Mouse (Mus musculus) heart, postnatal 0 days (tissue): Measurements from ENCODE around the gene Hist1h3c. TPM values are rescaled to one million over a fixed set of nuclear protein-coding genes. Genes with fewer than 3 reads are reported as not detected.
A peak's percentile ranks its signal among the peaks of the same experiment; 100 is the strongest.

Experiments
- ATAC-seq: fragments of 200-750 bp; cut with Nextera tagmentation; 2 replicates; pipeline ENCODE4 v1.8.0; 2017; ENCODE audit warnings: low read depth, moderate number of reproducible peaks, moderate library complexity; ENCODE audit not compliant: insufficient read depth
- DNase-seq: peaks from one replicate; pipeline ENCODE4 v3.0.0-alpha.2; 2016; ENCODE audit warnings: low spot score
- H3K27ac ChIP-seq: fragments of 300-500 bp; sonication (generic); 2 replicates; pipeline ENCODE4 v1.5.1; 2014; ENCODE audit warnings: low read depth, mild to moderate bottlenecking
- H3K27me3 ChIP-seq: fragments of 300-500 bp; sonication (generic); 2 replicates; pipeline ENCODE4 v1.6.1; 2014; ENCODE audit warnings: low read length, mixed read lengths; ENCODE audit not compliant: control insufficient read depth, insufficient read depth
- H3K36me3 ChIP-seq: fragments of 300-500 bp; sonication (generic); replicated peaks from 2 replicates; pipeline ENCODE4 v1.6.1; 2014; ENCODE audit warnings: low read length, mixed read lengths; ENCODE audit not compliant: control insufficient read depth, insufficient read depth
- H3K4me1 ChIP-seq: fragments of 300-500 bp; sonication (generic); 2 replicates; pipeline ENCODE4 v1.6.1; 2014; ENCODE audit warnings: antibody characterized with exemption; ENCODE audit not compliant: control insufficient read depth, insufficient read depth
- H3K4me2 ChIP-seq: fragments of 300-500 bp; sonication (generic); 2 replicates; pipeline ENCODE4 v1.6.1; 2014; ENCODE audit warnings: low read depth, mild to moderate bottlenecking, low read length, moderate library complexity
- H3K4me3 ChIP-seq: fragments of 300-500 bp; sonication (generic); 2 replicates; pipeline ENCODE4 v1.5.1; 2014; ENCODE audit warnings: low read depth, low read length
- H3K9ac ChIP-seq: fragments of 300-500 bp; sonication (generic); replicated peaks from 2 replicates; pipeline ENCODE4 v1.6.1; 2014; ENCODE audit warnings: low read depth, low read length, mixed read lengths
- H3K9me3 ChIP-seq: fragments of 300-500 bp; sonication (generic); replicated peaks from 2 replicates; pipeline ENCODE4 v1.6.1; 2016; ENCODE audit warnings: low read length; ENCODE audit not compliant: control insufficient read depth
- CTCF ChIP-seq: IDR thresholded peaks from 2 replicates; pipeline ENCODE4 v1.5.1; 2016; ENCODE audit warnings: antibody characterized with exemption, control low read depth, low read depth
- EP300 ChIP-seq: IDR thresholded peaks from 2 replicates; pipeline ENCODE4 v1.6.1; 2016; ENCODE audit warnings: antibody characterized with exemption, low read depth
- WGBS: fragments of 180-500 bp; shearing (Covaris S2); extraction: QIAGEN DNeasy Blood & Tissue Kit; methylation state at CpG from one replicate; pipeline ENCODE4 v1.1.7; 2014; 5-methylcytosine and 5-hydroxymethylcytosine counted together
- polyA plus RNA-seq: library from polyadenylated mRNA; unstranded; fragments of >200 nt; fragmentation: Nextera tagmentation; extraction: Ambion mirVana; gene quantifications from 2 replicates; pipeline ENCODE4 v1.2.1, GENCODE M21; 2015
- total RNA-seq: library from RNA; depleted of rRNA; stranded (reverse); fragments of >200 nt; gene quantifications from 2 replicates; pipeline ENCODE4 v1.2.3, GENCODE M21; 2014; ENCODE audit warnings: low replicate concordance

Hist1h3c gene
- total and polyA plus RNA-seq, 2 experiments from 2014 or later, result 1.3 to 1,907 TPM

GRCm38 (mm10) chr13:23744421-23745380 lies 701 bp downstream of the Hist1h3c start:
- Histone ChIP-seq H3K9ac (peak overlapping the region; percentile 46; the same call in 1 of the 2 replicates), H3K27ac (peak overlapping the region; percentile 59), H3K4me2 (peak overlapping the region; percentile 60), H3K27me3 (no peaks in the 10 kb centered on the region), H3K9me3 (no peaks in the 10 kb centered on the region), H3K4me1 (peaks cover 19% of the 10 kb centered on the region), H3K36me3 (no peaks in the 10 kb centered on the region), H3K4me3 (peak overlapping the region; percentile 38)
- TF ChIP-seq EP300 (no peak), CTCF (no peak)
- no peak for ATAC-seq
- WGBS, result 3% methylated on average over 18 of the region's 36 CpGs
- DNase-seq, result no peak

GRCm38 (mm10) chr13:23743963-23744362 lies 1.4 kb downstream of the Hist1h3c start:
- no peak for DNase-seq
- ATAC-seq, result no peak
- 50% methylated on average over 4 of the region's 4 CpGs for WGBS
- TF ChIP-seq CTCF, result no peak
- no peak for TF ChIP-seq EP300
- Histone ChIP-seq H3K4me2 (peak overlapping the region; percentile 60; the same call in 1 of the 2 replicates), H3K27me3 (no peaks in the 10 kb centered on the region), H3K4me1 (peaks cover 19% of the 10 kb centered on the region), H3K27ac (no peak overlapping the region), H3K4me3 (peak overlapping the region; percentile 38; the same call in 1 of the 2 replicates), H3K36me3 (no peaks in the 10 kb centered on the region), H3K9ac (peak overlapping the region; percentile 46; the same call in 1 of the 2 replicates), H3K9me3 (no peaks in the 10 kb centered on the region)

GRCm38 (mm10) chr13:23743215-23743614 lies 2.2 kb downstream of the Hist1h3c start:
- 81% methylated on average over 5 of the region's 5 CpGs for WGBS
- H3K9ac ChIP-seq, result no peak overlapping the region
- no peak overlapping the region for H3K27ac ChIP-seq
- H3K36me3 ChIP-seq, result no peaks in the 10 kb centered on the region
- no peaks in the 10 kb centered on the region for H3K27me3 ChIP-seq
- H3K4me3 ChIP-seq, result no peak overlapping the region
- H3K4me1 ChIP-seq, result peaks cover 19% of the 10 kb centered on the region
- ATAC-seq (no peak), DNase-seq (no peak)
- H3K9me3 ChIP-seq, result no peaks in the 10 kb centered on the region
- TF ChIP-seq CTCF (no peak), EP300 (no peak)
- H3K4me2 ChIP-seq, result no peak overlapping the region

DNA sequence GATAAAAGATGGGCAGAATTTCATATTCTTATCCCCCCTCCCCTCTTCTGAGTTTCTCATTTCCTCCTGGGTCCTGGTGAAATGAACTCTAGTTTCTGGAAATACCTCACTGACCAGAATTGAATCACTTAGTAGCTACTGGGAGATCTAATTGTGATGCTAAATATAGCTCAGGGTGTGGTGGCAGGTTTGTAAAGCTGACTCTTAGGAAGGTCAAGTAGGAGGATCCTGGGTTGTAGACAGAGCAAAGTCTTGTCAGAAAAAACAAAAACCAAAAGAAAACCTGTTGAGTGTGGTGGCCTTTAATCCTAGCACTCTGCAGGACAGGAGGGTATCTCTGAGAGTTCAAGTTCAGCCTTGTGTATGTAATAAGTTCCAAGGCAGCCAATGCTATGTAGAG lies 3.4 kb downstream of the Hist1h3c start:
- H3K27ac ChIP-seq, result no peak overlapping the region
- no peak overlapping the region for H3K4me2 ChIP-seq
- no peak overlapping the region for H3K9ac ChIP-seq
- no peak for DNase-seq
- no peak overlapping the region for H3K4me3 ChIP-seq
- no peak for ATAC-seq
- no peaks in the 10 kb centered on the region for H3K27me3 ChIP-seq
- peaks cover 13% of the 10 kb centered on the region for H3K4me1 ChIP-seq
- H3K36me3 ChIP-seq, result no peaks in the 10 kb centered on the region
- H3K9me3 ChIP-seq, result no peaks in the 10 kb centered on the region
- TF ChIP-seq CTCF (no peak), EP300 (no peak)

DNA sequence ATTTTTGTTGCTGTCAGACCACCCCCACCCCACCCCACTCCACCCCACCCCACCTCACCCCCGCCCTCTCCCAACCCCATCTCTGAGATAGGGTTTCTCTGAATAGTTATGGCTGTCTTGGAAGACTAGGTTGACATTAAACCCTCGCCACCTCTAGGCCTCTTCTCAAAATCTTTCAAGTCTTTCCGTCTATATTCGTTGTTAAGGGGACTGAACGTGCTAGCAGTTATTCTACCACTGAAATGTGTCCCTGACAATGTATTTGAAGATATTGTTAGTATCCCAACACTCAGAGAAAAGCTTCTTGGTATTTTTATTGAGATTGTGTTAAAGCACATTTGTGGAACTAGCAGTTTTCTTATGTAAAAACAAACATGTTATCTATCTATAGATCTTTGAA lies 4.5 kb downstream of the Hist1h3c start:
- 67% methylated on average over 5 of the region's 5 CpGs for WGBS
- peaks cover 12% of the 10 kb centered on the region for H3K4me1 ChIP-seq
- H3K9ac ChIP-seq, result no peak overlapping the region
- H3K36me3 ChIP-seq, result no peaks in the 10 kb centered on the region
- no peaks in the 10 kb centered on the region for H3K9me3 ChIP-seq
- peak overlapping the region; percentile 72; the same call in 1 of the 2 replicates for H3K4me3 ChIP-seq
- DNase-seq, result no peak
- H3K27me3 ChIP-seq, result no peaks in the 10 kb centered on the region
- TF ChIP-seq CTCF, result no peak
- TF ChIP-seq EP300, result no peak
- peak overlapping the region; percentile 97 for H3K4me2 ChIP-seq
- peak overlapping the region; percentile 97; the same call in 1 of the 2 replicates for H3K27ac ChIP-seq
- no peak for ATAC-seq
